Mouse (Mus musculus): ENCODE data around the gene Zfhx3.
"Not testable (repeated sequence)": the region's sequence is repeated elsewhere in the genome, so short reads cannot be mapped to it uniquely, and the experiment has no call there.

Gene Zfhx3

GRCm38 (mm10) chr8:107941922-107942694, at the start of gene Zfhx3:
Gene Zfhx3 (plus strand): TSS chr8:107942644.
- no peak for DNase-seq (ENCODE audit: low read depth, low spot score)

DNA sequence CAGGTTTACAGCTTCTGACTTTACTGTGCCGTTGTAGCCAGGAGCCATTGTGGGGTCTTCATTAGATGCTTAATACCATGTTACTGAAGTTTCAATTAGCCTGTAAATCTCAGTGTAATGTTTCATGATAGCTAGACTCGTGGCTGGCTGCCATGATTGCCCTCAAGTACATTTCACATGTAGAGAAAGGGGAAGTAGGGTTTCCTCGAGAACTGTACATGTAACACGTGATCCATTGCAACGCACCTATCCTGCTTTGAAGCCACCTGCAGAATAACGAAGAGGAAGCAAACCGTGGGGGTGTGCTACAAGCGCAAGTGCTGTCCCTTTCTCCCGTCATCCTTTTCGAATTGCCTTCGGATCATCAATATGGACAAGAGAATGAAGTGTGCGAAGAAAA, 23.5 kb upstream of the Zfhx3 start:
- no peak for DNase-seq (ENCODE audit: low read depth, low spot score)

DNA sequence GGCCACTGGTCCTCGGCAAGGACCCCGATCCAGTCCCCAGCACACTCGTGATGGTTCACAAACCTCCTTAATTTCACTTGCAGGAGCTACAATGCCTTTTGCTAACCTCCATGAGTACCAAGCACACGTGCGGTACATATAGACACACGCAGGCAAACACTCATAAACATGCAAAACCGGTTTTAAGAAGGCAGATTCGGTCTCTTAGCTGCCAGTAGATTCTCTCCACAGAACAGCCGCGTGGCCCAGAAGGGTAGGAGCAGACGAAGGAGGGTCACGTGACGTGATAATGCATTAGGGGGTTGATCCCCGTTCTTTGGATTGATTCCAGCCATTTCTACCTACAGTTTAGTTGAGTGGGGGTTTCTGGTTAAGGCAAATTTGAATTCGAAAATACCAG, 16.3 kb upstream of the Zfhx3 start:
- no peak for DNase-seq (ENCODE audit: low read depth, low spot score)

DNA sequence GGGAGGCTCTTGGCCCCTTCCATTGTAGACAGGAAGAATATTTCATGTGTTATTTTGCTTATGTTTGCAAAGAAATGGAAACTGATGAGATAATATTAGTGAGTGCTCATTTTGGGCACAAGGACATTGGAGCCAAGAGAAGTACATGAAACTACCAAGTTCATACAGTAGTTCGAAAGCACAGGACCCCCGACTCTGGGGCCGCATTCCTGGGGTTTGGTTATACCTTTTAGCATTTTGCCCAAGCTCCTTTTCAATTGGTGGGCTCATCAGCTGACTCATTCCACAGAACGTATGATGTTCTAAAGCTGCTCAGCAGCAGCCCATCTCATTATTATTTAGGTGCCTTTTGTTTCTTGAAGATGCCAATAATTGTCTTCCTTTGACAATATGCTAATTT, 5.7 kb upstream of the Zfhx3 start:
- DNase-seq (ENCODE audit: low read depth, low spot score) = no peak

DNA sequence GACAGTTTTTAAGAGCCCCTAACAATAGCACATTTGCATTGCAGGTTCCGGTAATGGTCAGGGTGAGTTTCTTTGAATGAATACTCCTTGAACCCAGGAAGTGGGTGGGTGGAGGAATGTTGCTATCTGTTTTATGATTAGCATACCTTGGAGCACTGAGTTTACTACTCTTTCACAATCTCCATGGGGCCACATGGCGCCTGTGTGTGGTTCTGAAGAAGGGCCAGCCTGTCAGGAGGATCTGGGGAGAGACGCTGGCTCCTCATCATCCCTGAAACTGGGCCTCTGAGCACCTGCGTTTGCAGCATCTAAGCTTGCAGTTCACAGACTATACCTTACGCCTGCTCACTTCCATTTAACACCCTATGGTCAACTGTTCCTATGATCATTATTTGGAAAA, 4.2 kb upstream of the Zfhx3 start:
- not testable (repeated sequence) for DNase-seq (ENCODE audit: low read depth, low spot score)

- DNase-seq (ENCODE audit: low read depth, low spot score) = no peak
Observed at GRCm38 (mm10) chr8:107940181-107940580, 2.3 kb upstream of the Zfhx3 start.

- DNase-seq (ENCODE audit: low read depth, low spot score) = no peak
Observed at GRCm38 (mm10) chr8:107942752-107943510, 487 bp downstream of the Zfhx3 start.

DNA sequence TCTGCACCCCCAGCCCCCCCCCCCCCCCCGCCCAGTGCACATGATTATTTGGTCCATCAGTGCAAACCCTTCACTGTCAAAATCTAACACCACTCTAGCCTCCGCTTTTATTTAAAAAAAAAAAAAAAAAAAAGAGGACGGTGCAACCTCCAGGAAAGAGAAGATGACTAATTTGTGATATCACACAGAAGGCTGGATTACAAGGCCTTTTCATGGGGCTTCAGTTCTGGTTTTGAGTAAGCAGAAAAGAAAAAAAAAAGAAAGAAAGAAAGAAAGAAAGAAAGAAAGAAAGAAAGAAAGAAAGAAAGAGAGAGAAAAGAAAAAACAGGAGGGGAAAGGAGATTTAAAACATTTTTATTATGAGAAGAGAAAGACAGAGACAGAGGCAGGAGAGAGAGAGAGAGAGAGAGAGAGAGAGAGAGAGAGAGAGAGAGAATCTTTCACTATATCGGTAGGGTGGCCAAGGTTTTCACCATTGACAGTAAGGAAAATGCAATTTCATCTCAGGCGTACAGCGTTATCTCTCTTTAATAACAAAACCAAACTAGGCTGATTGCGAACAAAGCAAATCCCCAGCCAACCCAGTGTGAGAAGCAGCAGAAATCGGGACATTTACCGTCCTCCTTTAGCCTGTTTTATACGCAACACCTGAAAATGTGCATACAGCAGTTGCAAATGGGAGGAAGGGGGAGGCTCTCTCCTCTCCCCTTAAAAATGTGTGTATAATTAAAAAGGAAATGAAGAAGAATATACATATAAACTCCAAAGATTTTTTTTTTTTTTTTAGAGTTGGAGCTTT, 1.3 kb downstream of the Zfhx3 start:
- no peak for DNase-seq (ENCODE audit: low read depth, low spot score)

DNA sequence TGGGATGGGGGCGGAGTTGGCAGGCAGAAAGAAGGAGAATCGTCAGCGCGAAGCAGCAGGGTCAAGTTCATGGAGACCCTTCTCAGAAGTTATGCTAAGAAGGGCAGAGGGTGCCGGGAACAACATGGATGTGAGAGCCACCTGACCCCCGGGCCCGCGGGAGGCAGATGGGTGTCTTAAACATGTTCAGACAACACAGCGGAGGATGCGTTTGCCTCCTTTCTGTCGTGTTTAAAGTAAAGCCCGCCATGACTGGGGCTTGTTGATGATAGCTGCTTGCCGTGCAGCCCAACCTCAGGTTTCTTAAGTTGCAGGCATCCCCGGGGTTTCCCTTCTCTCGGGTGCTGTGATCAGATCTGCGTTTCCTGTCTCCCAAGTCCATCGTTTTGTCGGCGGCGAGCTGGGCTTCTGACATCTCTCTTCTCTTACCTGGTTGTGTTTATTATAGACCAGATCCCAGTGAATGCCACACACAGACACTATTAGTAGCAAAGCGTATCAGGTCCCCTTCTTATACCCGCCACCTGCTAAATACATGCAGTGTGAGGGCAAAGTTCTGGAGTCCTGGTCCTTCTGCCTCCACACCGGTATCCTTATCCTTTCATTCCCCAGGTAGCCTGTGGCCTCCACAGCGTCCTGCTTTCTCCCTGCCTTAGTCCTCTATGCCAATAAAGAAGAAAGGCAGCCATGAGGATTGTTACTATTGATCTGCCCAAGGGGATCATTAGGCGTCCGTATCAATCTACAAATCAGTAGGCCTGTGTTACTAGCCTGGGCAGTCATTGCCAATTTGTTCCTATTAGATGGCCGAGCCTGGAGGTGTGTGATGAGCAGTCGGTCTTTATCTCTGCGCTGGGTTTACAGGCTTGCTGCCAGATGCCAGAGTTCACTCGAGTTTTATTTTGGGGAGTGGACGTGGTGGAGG, 2.5 kb downstream of the Zfhx3 start:
- DNase-seq (ENCODE audit: low read depth, low spot score) = no peak

GRCm38 (mm10) chr8:107946888-107947287, 4.4 kb downstream of the Zfhx3 start:
- DNase-seq (ENCODE audit: low read depth, low spot score) = no peak

DNA sequence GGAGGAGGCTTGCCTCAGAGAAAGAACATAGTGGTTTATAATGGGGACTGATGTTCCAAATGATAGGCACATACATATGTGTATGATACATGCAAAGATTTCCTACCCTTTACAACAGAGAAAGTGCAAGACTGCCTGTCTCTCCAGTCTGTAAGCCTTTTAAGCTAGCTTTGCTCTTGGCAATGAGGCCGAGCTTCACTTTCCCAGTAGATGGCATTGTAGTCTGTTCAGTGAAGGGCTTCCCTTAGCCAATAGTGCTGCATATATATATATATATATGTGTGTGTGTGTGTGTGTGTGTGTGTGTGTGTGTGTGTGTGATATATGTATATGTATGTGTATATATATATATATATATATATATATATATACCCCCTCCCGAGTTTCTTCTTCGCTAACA, 13.4 kb downstream of the Zfhx3 start:
- no peak for DNase-seq (ENCODE audit: low read depth, low spot score)

- DNase-seq (ENCODE audit: low read depth, low spot score) = no peak
Observed at GRCm38 (mm10) chr8:107957566-107957965, 15.1 kb downstream of the Zfhx3 start.

GRCm38 (mm10) chr8:107960466-107960865, 18.0 kb downstream of the Zfhx3 start:
- DNase-seq (ENCODE audit: low read depth, low spot score) = no peak

DNA sequence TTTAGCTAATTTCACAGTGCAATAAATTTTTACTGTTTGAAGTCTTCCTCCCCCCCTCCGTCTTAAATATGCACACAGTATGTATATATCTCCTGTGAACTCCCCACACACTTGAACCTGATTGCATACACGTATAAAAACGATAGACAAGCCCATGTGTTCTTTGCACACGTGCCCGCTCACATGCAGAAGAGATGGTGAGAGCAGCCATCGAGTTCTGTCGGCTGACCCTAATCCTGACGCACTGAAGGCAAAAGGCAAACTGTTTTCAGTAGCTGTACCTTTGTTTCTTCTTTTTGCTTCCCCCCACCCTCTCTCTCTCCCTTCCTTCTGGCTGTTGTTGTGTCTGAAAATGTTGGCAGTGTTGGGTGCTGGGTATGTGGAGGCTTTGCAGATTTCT, 18.4 kb downstream of the Zfhx3 start:
- no peak for DNase-seq (ENCODE audit: low read depth, low spot score)

DNA sequence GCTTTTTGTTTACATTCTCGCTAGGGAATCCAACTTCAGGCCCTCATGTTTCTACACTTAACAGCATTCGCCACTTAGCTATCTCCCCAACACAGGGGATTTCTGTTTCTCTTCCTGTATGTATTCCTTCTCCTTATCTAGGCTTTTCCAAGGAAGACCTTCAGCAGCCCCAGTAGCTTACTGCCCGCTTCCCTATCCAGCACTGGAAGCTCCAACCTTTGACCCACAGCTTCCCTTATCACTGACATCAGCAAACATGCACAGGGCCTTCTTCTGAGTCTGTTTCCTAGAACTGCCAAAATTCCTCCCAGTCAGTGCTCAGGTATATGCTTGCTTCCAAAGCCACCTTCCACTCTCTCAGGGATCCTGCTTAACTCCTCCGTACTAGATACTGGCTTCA, 29.8 kb downstream of the Zfhx3 start:
- no peak for DNase-seq (ENCODE audit: low read depth, low spot score)

- DNase-seq (ENCODE audit: low read depth, low spot score) = no peak
Observed at GRCm38 (mm10) chr8:107974451-107974850, 32.0 kb downstream of the Zfhx3 start.

DNA sequence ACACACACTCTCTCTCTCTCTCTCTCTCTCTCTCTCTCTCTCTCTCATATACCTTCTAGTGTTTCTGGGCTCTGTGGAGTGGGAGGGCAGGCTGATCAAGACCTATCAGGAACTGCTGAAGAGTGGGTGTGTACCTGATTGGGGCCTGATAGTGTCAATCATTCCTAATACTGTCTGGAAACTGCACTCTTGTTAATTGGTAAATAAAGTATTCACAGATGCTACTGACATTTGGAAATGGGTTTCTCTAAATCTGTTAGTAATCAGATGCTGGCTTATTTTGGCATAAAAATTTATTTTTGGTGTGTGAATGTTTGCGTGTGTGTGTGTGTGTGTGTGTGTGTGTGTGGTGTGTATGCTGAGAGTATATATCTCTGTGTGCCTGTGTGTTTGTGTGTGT, 35.8 kb downstream of the Zfhx3 start:
- DNase-seq (ENCODE audit: low read depth, low spot score) = no peak

GRCm38 (mm10) chr8:107980618-107981017, 38.2 kb downstream of the Zfhx3 start:
- DNase-seq (ENCODE audit: low read depth, low spot score) = no peak

DNA sequence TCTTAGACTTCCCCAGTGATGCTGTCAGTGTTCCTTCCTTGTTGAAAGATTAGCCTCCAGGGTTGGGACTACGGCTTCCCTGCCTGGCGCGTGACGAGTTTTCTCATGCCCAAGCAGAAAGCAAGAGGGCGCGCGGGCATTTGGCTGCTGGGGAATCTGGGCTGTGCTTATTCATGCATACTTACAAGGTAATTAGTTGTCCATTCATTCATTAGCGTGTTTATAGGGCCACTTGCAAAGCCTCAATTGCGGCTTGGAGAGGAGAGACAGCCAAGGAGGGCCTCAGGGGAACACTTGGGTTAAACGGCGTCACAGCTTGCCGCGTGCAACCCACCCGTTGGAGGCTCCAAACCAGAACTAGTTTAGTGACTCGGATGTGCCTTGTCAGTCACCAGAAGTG, 44.2 kb downstream of the Zfhx3 start:
- no peak for DNase-seq (ENCODE audit: low read depth, low spot score)

GRCm38 (mm10) chr8:107998874-107999273, 56.4 kb downstream of the Zfhx3 start:
- DNase-seq (ENCODE audit: low read depth, low spot score) = no peak

DNA sequence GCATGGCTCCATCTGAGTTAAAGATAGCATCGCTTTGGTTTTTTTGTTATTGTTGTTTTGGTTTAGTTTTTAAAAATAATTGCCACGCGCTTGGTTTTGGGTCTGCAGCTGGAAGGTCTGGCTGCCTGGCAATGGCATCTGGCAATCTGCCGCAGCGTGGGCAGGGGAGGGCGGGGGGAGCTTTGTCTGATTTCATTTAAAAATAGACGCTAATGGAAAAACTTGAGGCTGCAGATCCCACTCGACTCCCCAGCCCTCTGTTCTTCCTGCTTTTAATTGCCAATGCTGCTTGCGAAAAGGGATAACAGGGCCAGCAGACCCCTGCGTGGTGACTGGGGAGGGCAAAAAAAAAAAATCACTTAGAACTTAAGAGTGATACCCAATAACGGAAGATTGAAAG, 69.1 kb downstream of the Zfhx3 start:
- no peak for DNase-seq (ENCODE audit: low read depth, low spot score)
